Mouse (Mus musculus): ENCODE measurements around the gene Thap7. TPM values are rescaled to one million over a fixed set of nuclear protein-coding genes. Genes with fewer than 3 reads are reported as not detected.

Thap7 gene
- total RNA-seq, 1 experiment from 2014 or later, result 34.0 TPM

- no peak for ATAC-seq (ENCODE audit: extremely low read depth, insufficient number of reproducible peaks, low FRiP score, poor library complexity, severe bottlenecking)
Measured at GRCm38 (mm10) chr16:17496499-17497305, 34.2 kb downstream of the Thap7 start.

GRCm38 (mm10) chr16:17491896-17492561 lies 38.9 kb downstream of the Thap7 start:
- ATAC-seq (ENCODE audit: extremely low read depth, insufficient number of reproducible peaks, low FRiP score, poor library complexity, severe bottlenecking), result no peak

DNA sequence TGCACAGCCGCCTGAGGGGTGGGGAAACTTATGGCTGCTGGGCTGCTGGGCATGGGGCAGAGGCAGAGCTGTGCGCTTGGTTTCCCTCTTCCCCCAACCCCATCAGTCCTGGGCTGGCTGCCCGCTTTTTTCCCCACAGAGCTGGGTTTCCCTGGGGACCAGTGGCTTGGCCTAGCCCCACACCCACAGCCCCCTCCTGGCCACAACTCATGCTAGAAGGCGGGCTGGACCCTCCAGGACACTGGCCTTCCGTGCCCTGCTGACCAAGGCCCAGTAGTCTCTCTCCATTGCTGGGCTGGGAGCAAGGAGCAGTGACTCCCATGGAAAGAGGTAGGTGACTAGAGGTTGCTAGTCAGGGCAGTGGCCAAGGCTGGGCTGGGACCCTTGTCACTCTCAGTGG lies 39.8 kb downstream of the Thap7 start:
- ATAC-seq (ENCODE audit: extremely low read depth, insufficient number of reproducible peaks, low FRiP score, poor library complexity, severe bottlenecking), result no peak

GRCm38 (mm10) chr16:17489469-17490111 lies 41.3 kb downstream of the Thap7 start, which contains the start of gene Aifm3:
TSS of gene Aifm3 (plus strand) at chr16:17489611.
- ATAC-seq (ENCODE audit: extremely low read depth, insufficient number of reproducible peaks, low FRiP score, poor library complexity, severe bottlenecking), result no peak

GRCm38 (mm10) chr16:17488478-17489468 lies 42.2 kb downstream of the Thap7 start:
- ATAC-seq (ENCODE audit: extremely low read depth, insufficient number of reproducible peaks, low FRiP score, poor library complexity, severe bottlenecking), result no peak

DNA sequence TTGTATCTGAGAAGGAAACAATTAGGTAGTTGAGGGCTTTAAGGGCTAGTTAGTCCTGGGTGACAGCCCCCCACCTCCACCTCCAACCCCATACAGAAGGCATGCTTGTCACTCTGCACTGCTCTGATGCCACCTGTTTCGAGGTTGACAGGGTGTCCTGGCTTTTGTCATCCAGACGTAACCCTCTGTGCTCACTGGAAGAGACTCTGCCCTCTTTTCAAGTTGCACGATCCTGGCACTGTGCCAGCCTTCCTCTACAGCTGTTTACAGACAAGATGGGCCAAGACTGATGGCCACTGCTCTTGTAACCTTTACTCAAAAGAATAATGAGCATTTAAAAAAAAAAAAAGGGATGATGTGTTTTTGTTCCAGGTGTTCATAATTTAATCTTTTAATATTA lies 44.4 kb downstream of the Thap7 start:
- ATAC-seq (ENCODE audit: extremely low read depth, insufficient number of reproducible peaks, low FRiP score, poor library complexity, severe bottlenecking), result no peak

DNA sequence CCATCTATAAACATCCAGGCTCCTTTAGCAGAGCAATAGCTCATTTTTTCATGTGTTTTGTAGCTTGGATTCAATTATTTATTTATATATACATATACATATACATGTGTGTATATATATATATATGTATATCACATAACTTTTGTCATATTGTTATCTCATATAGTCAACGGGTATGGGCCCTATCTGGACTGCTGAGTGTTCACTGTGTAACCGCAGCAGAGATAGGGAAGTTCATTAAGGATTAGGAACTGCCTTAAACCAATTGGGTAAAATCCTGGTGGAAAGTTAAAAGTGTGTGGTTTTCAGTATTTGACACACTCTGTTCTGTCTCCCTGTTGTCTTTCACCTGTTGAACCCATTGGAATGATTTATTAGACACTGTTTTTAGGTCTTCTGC lies 49.5 kb downstream of the Thap7 start:
- no peak for ATAC-seq (ENCODE audit: extremely low read depth, insufficient number of reproducible peaks, low FRiP score, poor library complexity, severe bottlenecking)

DNA sequence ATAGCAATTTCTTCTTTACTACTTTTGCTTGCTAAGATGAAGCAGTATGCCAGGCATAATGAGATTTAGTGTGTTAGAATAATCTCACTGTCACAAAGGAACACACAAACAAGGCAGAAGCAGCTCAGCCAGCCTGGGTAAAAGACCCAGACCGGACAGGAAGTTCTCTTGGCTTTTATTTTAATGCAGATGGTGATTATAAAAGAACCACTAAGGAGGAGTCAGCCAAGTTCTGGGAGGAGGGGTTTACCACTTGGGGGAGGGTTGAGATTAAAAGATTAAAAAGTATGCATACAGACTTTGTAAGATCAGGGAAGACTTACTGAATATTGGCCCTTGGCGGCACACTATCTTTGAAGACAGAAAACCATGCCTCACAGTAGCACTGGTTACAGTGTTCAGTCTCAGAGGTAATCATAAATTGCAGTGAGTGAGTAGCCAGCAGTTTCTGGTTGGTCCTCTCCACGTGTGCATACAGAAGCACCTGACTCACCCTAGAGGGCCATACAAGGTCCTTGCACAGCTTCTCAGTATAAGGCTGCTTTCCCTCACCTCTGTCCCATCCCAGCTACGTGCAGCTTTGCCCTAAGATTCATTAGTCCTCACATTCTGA lies 52.5 kb downstream of the Thap7 start:
- ATAC-seq (ENCODE audit: extremely low read depth, insufficient number of reproducible peaks, low FRiP score, poor library complexity, severe bottlenecking), result no peak

Other genes with a start within 250 kb of the Thap7 start
- gene Serpind1, start 199.8 kb downstream of the Thap7 start, total RNA-seq (2017), result 0.35 TPM in 1 of 2 replicates, not detected in the other
- 67.6 and 74.8 TPM in 2 replicates for gene Snap29, start 125.2 kb downstream of the Thap7 start, total RNA-seq (2017)
- gene Pi4ka, start 124.8 kb downstream of the Thap7 start, total RNA-seq (2017), result 68.1 and 93.9 TPM in 2 replicates
- 36.1 and 39.7 TPM in 2 replicates for gene Crkl, start 79.1 kb downstream of the Thap7 start, total RNA-seq (2017)
- 0.37 TPM in 1 of 2 replicates, not detected in the other for gene Aifm3, start 41.5 kb downstream of the Thap7 start, total RNA-seq (2017)
- 33.9 and 42.1 TPM in 2 replicates for gene Lztr1, start 22.4 kb downstream of the Thap7 start, total RNA-seq (2017)
- not detected in 2 replicates for gene Lrrc74b, start 30.1 kb upstream of the Thap7 start, total RNA-seq (2017)
- gene P2rx6, start 30.7 kb upstream of the Thap7 start, total RNA-seq (2017), result not detected in 2 replicates
- 0.35 TPM in 1 of 2 replicates, not detected in the other for gene Slc7a4, start 52.1 kb upstream of the Thap7 start, total RNA-seq (2017)
- gene Smpd4, start 88.2 kb upstream of the Thap7 start, total RNA-seq (2017), result 11.6 and 12.8 TPM in 2 replicates
- gene Ccdc74a, start 115.3 kb upstream of the Thap7 start, total RNA-seq (2017), result not detected in 2 replicates
- gene Med15, start 201.8 kb upstream of the Thap7 start, total RNA-seq (2017), result 55.6 and 63.1 TPM in 2 replicates
- gene Klhl22, start 228.5 kb upstream of the Thap7 start, total RNA-seq (2017), result 8.6 and 10.5 TPM in 2 replicates

All from neutrophil, adult 5-6 weeks (primary cell).